Mouse (Mus musculus): ENCODE data around the gene Nrsn2. TPM values are rescaled to one million over a fixed set of nuclear protein-coding genes. Genes with fewer than 3 reads are reported as not detected.

Nrsn2 gene
- total RNA-seq, 2 experiments from 2014 or later = not detected

GRCm38 (mm10) chr2:152321558-152321957 lies 54.9 kb downstream of the Nrsn2 start:
- intact Hi-C loops (cut with DNase I) = loop anchor here (2.0 kb wide), 1 partner anchor 21 kb away; no protein-coding TSS in a partner anchor
- no peak for DNase-seq (ENCODE audit: low spot score)

Other genes starting within 250 kb of the Nrsn2 start
- gene Tcf15, start 233.1 kb downstream of the Nrsn2 start, total RNA-seq (2021) = 10 to 100 TPM; 24.3 to 34.0 TPM
- gene Csnk2a1, start 149.8 kb downstream of the Nrsn2 start, total RNA-seq (2021) = 100 to 1,000 TPM in 1 of 2 experiments, 10 to 100 TPM in 1; 95.2 to 104 TPM
- gene Tbc1d20, start 82.8 kb downstream of the Nrsn2 start, total RNA-seq (2021) = 10 to 100 TPM; 43.1 to 43.5 TPM
- 10 to 100 TPM; 51.9 to 55.9 TPM for gene Rbck1, start 44.0 kb downstream of the Nrsn2 start, total RNA-seq (2021)
- 1 to 10 TPM; 2.2 to 3.0 TPM for gene Trib3, start 32.6 kb downstream of the Nrsn2 start, total RNA-seq (2021)
- 1 to 10 TPM; 9.5 to 9.7 TPM for gene Sox12, start 21.4 kb upstream of the Nrsn2 start, total RNA-seq (2021)
- 10 to 100 TPM in 1 of 2 experiments, 1 to 10 TPM in 1; 9.7 to 10.1 TPM for gene Zcchc3, start 38.4 kb upstream of the Nrsn2 start, total RNA-seq (2021)
- 1 to 10 TPM; 2.8 to 3.0 TPM for gene 6820408C15Rik, start 38.9 kb upstream of the Nrsn2 start, total RNA-seq (2021)
- gene Defb23, start 88.0 kb upstream of the Nrsn2 start, total RNA-seq (2021) = not detected
- gene Defb20, start 100.4 kb upstream of the Nrsn2 start, total RNA-seq (2021) = not detected
- not detected for gene Defb22, start 113.5 kb upstream of the Nrsn2 start, total RNA-seq (2021)
- gene Defb26, start 135.1 kb upstream of the Nrsn2 start, total RNA-seq (2021) = not detected
- gene Defb28, start 141.6 kb upstream of the Nrsn2 start, total RNA-seq (2021) = not detected
- gene Defb29, start 163.5 kb upstream of the Nrsn2 start, total RNA-seq (2021) = not detected
- gene Gm17416, start 192.7 kb upstream of the Nrsn2 start, total RNA-seq (2021) = not detected
- not detected for gene Defb21, start 196.1 kb upstream of the Nrsn2 start, total RNA-seq (2021)
- gene Defb19, start 203.7 kb upstream of the Nrsn2 start, total RNA-seq (2021) = not detected
- not detected for gene Defb45, start 222.8 kb upstream of the Nrsn2 start, total RNA-seq (2021)
- not detected for gene Defb36, start 227.7 kb upstream of the Nrsn2 start, total RNA-seq (2021)
- gene Defb25, start 246.4 kb upstream of the Nrsn2 start, total RNA-seq (2021) = not detected